Mouse (Mus musculus): ENCODE results near the gene Olfr709-ps1. TPM values are rescaled to one million over a fixed set of nuclear protein-coding genes. Genes with fewer than 3 reads are reported as not detected.
"Not testable (repeated sequence)": the region's sequence is repeated elsewhere in the genome, so short reads cannot be mapped to it uniquely, and the experiment has no call there.

Olfr709-ps1 gene
- polyA plus RNA-seq (2014; fragmentation: Nextera tagmentation; extraction: Ambion mirVana), result not detected in 2 replicates

DNA sequence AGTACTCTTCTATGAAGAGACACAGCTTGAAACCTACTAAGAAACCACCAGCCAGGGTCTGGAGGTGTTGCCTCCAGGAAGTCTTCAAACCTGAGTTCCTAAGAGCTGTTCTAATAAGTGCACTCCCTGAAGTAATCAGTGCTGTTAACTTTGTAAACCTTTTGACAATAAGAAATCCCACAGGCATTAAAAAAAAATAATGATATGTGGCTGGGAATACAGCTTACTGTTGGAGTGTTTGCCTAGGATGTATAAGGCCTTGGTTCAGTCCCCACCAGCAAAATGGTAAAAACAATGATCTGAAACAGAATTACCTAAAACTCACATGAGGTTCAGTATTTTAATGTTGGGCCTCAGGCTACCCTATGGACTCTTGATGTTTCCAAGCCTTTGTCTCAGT, at the start of gene Olfr709-ps1:
Gene Olfr709-ps1, minus strand, starts transcription at position 101 of the 400 bp plus-strand sequence.
- Histone ChIP-seq H3K9ac (ENCODE audit: low read depth, low read length) (no peak within 1 kb of the TSS), H3K9me3 (ENCODE audit: control insufficient read depth, low read length) (no peaks in the 10 kb centered on the region), H3K4me3 (ENCODE audit: low read length) (no peak within 1 kb of the TSS), H3K4me1 (ENCODE audit: control insufficient read depth, insufficient read depth, low read length) (no peaks in the 10 kb centered on the region), H3K27me3 (ENCODE audit: control insufficient read depth, insufficient read depth, low read length) (no peaks in the 10 kb centered on the region), H3K4me2 (replicated peaks; ENCODE audit: low read depth, low read length) (no peak within 1 kb of the TSS), H3K36me3 (ENCODE audit: control insufficient read depth, insufficient read depth, low read length) (no peaks in the 10 kb centered on the region), H3K27ac (ENCODE audit: low read depth, low read length) (no peak within 1 kb of the TSS)
- no peak for ATAC-seq (ENCODE audit: low FRiP score, low TSS enrichment)

DNA sequence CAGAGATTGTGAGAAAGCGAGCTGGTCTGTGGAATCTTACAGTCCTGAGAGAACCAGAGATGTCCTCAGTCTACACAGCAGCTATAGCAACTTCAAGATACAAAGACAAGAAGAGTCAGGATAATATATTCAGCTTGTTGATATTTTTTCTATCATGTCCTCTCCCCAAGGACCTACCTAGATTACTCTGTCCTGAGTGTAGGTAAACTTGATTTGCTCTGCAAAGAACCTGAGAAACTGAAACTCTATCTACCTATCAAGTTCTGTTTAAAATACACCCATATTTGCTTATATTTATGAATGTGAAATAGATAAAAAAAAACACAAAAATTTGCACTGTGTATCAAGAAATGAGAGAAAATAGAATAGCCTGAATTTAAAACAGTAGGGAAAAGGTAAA, 43.3 kb upstream of the Olfr709-ps1 start, which contains the start of gene Olfr711:
Gene Olfr711, minus strand, starts transcription at position 101 of the 400 bp plus-strand sequence.
- Histone ChIP-seq H3K9ac (ENCODE audit: low read depth, low read length) (no peak within 1 kb of the TSS), H3K27me3 (ENCODE audit: control insufficient read depth, insufficient read depth, low read length) (no peaks in the 10 kb centered on the region), H3K4me2 (replicated peaks; ENCODE audit: low read depth, low read length) (no peak within 1 kb of the TSS), H3K4me1 (ENCODE audit: control insufficient read depth, insufficient read depth, low read length) (no peaks in the 10 kb centered on the region), H3K27ac (ENCODE audit: low read depth, low read length) (no peak within 1 kb of the TSS), H3K4me3 (ENCODE audit: low read length) (no peak within 1 kb of the TSS), H3K36me3 (ENCODE audit: control insufficient read depth, insufficient read depth, low read length) (no peaks in the 10 kb centered on the region), H3K9me3 (ENCODE audit: control insufficient read depth, low read length) (no peaks in the 10 kb centered on the region)
- no peak for ATAC-seq (ENCODE audit: low FRiP score, low TSS enrichment)
- WGBS, result 66% methylated on average over 1 of the region's 1 CpGs

DNA sequence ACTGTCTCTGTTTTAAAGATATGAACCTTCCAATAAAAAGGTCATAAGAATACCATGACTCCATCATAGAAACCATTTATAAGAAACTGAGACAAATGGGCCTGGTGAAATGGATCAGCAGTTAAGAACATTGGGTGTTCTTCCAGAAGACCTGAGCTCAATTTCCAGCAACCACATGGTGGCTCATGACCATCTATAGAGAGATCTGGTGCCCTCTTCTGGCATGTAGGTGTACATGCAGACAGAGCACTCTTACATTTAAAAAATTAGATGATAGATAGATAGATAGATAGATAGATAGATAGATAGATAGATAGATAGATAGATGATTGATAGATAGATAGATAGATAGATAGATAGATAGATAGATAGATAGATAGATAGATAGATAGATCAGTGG, 35.5 kb upstream of the Olfr709-ps1 start:
- H3K9ac ChIP-seq (ENCODE audit: low read depth, low read length); H3K36me3 ChIP-seq (ENCODE audit: control insufficient read depth, insufficient read depth, low read length); H3K9me3 ChIP-seq (ENCODE audit: control insufficient read depth, low read length); H3K4me2 ChIP-seq (replicated peaks; ENCODE audit: low read depth, low read length); H3K27me3 ChIP-seq (ENCODE audit: control insufficient read depth, insufficient read depth, low read length); H3K4me1 ChIP-seq (ENCODE audit: control insufficient read depth, insufficient read depth, low read length); H3K27ac ChIP-seq (ENCODE audit: low read depth, low read length); H3K4me3 ChIP-seq (ENCODE audit: low read length); ATAC-seq (ENCODE audit: low FRiP score, low TSS enrichment): not testable (repeated sequence)

DNA sequence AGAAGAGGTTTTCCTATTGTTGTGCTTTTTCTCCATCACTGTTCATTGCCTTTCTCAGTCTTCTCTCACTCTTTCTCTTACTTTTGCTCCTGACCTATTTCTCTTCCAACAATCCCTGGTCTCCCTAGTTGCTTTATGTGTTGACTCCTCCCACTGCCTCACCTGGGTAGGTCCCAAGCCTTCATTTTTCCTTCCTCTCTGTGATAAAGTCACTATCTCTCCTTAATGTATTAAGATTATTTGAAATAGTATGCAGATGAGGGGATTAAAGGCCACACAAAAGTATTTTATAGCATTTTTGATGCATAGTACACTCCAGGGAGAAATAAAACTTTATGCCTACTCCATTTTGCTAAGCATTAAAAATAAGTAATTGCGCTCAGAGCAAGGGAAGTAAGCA, 31.8 kb upstream of the Olfr709-ps1 start, which contains the start of gene Olfr6:
Gene Olfr6, minus strand, starts transcription at position 101 of the 400 bp plus-strand sequence.
- no peak within 1 kb of the TSS for H3K27ac ChIP-seq (ENCODE audit: low read depth, low read length)
- no peak for ATAC-seq (ENCODE audit: low FRiP score, low TSS enrichment)

DNA sequence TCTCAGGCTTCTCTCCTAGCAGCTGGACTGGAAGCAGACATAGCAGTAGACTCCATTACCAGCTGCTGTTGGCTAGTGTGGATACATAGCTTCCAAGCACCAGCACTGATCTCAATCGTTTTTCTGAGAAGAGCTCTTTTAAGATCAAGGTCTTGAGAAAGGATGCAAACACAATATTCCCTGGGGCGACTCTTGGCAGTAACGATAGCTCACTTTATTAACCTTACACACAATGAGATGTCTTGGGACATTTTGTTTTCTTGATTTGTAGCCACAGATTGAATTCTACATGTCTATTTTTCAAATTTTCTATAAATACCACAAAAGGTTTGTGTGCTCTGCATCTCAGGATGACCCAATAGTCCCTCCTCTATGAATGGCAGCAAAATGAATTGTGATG, 16.2 kb upstream of the Olfr709-ps1 start, which contains the start of gene Olfr710:
Gene Olfr710, minus strand, starts transcription at position 101 of the 400 bp plus-strand sequence.
- no peak within 1 kb of the TSS for H3K9ac ChIP-seq (ENCODE audit: low read depth, low read length)
- 80% methylated on average over 3 of the region's 3 CpGs for WGBS
- H3K27me3 ChIP-seq (ENCODE audit: control insufficient read depth, insufficient read depth, low read length), result no peaks in the 10 kb centered on the region
- H3K36me3 ChIP-seq (ENCODE audit: control insufficient read depth, insufficient read depth, low read length), result no peaks in the 10 kb centered on the region
- no peak within 1 kb of the TSS for H3K4me3 ChIP-seq (ENCODE audit: low read length)
- no peaks in the 10 kb centered on the region for H3K4me1 ChIP-seq (ENCODE audit: control insufficient read depth, insufficient read depth, low read length)
- H3K4me2 ChIP-seq (replicated peaks; ENCODE audit: low read depth, low read length), result no peak within 1 kb of the TSS
- no peak within 1 kb of the TSS for H3K27ac ChIP-seq (ENCODE audit: low read depth, low read length)
- ATAC-seq (ENCODE audit: low FRiP score, low TSS enrichment), result no peak
- no peaks in the 10 kb centered on the region for H3K9me3 ChIP-seq (ENCODE audit: control insufficient read depth, low read length)

More for the DNA sequence above, 31.8 kb upstream of the Olfr709-ps1 start, which contains the start of gene Olfr6:
- no peak within 1 kb of the TSS for H3K4me3 ChIP-seq (ENCODE audit: low read length)
- no peaks in the 10 kb centered on the region for H3K36me3 ChIP-seq (ENCODE audit: control insufficient read depth, insufficient read depth, low read length)
- H3K27me3 ChIP-seq (ENCODE audit: control insufficient read depth, insufficient read depth, low read length), result no peaks in the 10 kb centered on the region
- no peak within 1 kb of the TSS for H3K4me2 ChIP-seq (replicated peaks; ENCODE audit: low read depth, low read length)
- 75% methylated on average over 1 of the region's 1 CpGs for WGBS
- H3K9ac ChIP-seq (ENCODE audit: low read depth, low read length), result no peak within 1 kb of the TSS
- H3K9me3 ChIP-seq (ENCODE audit: control insufficient read depth, low read length), result no peaks in the 10 kb centered on the region
- no peaks in the 10 kb centered on the region for H3K4me1 ChIP-seq (ENCODE audit: control insufficient read depth, insufficient read depth, low read length)

DNA sequence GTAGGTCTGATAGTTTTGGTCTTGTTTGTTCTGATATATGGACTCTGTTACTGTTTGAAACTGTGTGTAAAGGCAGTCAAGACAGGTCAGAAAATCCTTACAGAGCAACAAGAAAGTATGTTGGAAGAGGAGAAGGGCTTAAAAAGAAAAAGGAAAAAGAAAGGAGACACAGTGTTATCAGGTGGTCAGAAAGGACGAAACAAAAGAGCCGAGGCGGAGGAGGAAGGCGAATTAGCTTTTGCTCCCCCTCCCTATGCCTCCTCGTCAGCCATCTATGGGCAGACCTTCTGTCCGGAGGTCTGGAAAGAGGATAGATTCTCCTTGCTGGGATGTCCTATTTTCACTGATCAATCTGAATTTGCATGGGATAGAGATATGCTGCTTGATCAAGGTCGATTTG, 11.1 kb downstream of the Olfr709-ps1 start:
- 90% methylated on average over 2 of the region's 7 CpGs for WGBS
- H3K4me2 ChIP-seq (replicated peaks; ENCODE audit: low read depth, low read length); H3K4me1 ChIP-seq (ENCODE audit: control insufficient read depth, insufficient read depth, low read length); H3K9ac ChIP-seq (ENCODE audit: low read depth, low read length); H3K27ac ChIP-seq (ENCODE audit: low read depth, low read length); H3K27me3 ChIP-seq (ENCODE audit: control insufficient read depth, insufficient read depth, low read length); H3K9me3 ChIP-seq (ENCODE audit: control insufficient read depth, low read length); H3K36me3 ChIP-seq (ENCODE audit: control insufficient read depth, insufficient read depth, low read length); ATAC-seq (ENCODE audit: low FRiP score, low TSS enrichment); H3K4me3 ChIP-seq (ENCODE audit: low read length): not testable (repeated sequence)

DNA sequence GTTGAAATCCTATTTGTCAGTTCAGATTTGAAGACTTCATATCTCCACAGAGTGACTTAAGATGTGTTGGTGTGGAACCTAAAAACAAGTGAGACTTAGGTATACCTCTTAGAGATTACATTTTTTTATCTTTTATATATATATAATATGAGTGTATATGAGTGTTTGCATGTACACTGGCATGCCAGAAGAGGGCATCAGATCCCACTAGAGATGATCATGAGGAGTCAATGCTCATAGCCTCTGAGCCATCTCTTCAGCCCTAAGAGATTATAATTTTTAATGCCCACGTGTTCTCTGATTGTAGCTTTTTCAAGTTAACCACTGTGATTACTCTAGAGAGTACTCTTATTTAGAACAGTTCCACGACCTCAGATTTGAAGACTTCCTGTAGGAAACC, 24.3 kb downstream of the Olfr709-ps1 start, which contains the start of gene Olfr1532-ps1:
Gene Olfr1532-ps1, plus strand, starts transcription at position 326 of the 400 bp plus-strand sequence.
- Histone ChIP-seq H3K4me2 (replicated peaks; ENCODE audit: low read depth, low read length) (no peak within 1 kb of the TSS), H3K36me3 (ENCODE audit: control insufficient read depth, insufficient read depth, low read length) (no peaks in the 10 kb centered on the region), H3K27me3 (ENCODE audit: control insufficient read depth, insufficient read depth, low read length) (no peaks in the 10 kb centered on the region), H3K9ac (ENCODE audit: low read depth, low read length) (no peak within 1 kb of the TSS), H3K4me3 (ENCODE audit: low read length) (no peak within 1 kb of the TSS), H3K4me1 (ENCODE audit: control insufficient read depth, insufficient read depth, low read length) (no peaks in the 10 kb centered on the region), H3K9me3 (ENCODE audit: control insufficient read depth, low read length) (no peaks in the 10 kb centered on the region), H3K27ac (ENCODE audit: low read depth, low read length) (no peak within 1 kb of the TSS)
- WGBS, result 80% methylated on average over 2 of the region's 2 CpGs
- no peak for ATAC-seq (ENCODE audit: low FRiP score, low TSS enrichment)

DNA sequence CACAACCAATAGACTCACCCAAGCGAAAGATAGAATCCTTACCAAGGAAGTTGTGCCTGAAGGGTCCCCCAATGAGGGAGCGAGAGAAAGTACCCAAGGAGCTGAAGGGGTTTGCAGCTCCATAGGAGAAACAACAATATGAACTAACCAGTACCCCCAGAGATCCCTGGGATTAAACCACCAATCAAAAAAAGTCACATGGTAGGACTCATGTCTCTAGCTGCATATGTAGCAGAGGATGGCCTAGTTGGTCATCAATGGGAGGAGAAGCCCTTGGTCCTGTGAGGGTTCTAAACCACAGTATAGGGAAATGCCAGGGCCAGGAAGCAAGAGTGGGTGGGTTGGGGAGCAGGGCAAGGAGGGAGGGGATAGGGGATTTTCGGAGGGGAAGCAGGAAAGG, 30.9 kb downstream of the Olfr709-ps1 start, which contains the start of gene Olfr707:
Gene Olfr707, minus strand, starts transcription at position 101 of the 400 bp plus-strand sequence.
- H3K9me3 ChIP-seq (ENCODE audit: control insufficient read depth, low read length); H3K9ac ChIP-seq (ENCODE audit: low read depth, low read length); H3K27me3 ChIP-seq (ENCODE audit: control insufficient read depth, insufficient read depth, low read length); H3K4me2 ChIP-seq (replicated peaks; ENCODE audit: low read depth, low read length); H3K27ac ChIP-seq (ENCODE audit: low read depth, low read length); H3K4me1 ChIP-seq (ENCODE audit: control insufficient read depth, insufficient read depth, low read length); H3K4me3 ChIP-seq (ENCODE audit: low read length); ATAC-seq (ENCODE audit: low FRiP score, low TSS enrichment); H3K36me3 ChIP-seq (ENCODE audit: control insufficient read depth, insufficient read depth, low read length): not testable (repeated sequence)
- WGBS, result 87% methylated on average over 3 of the region's 3 CpGs

DNA sequence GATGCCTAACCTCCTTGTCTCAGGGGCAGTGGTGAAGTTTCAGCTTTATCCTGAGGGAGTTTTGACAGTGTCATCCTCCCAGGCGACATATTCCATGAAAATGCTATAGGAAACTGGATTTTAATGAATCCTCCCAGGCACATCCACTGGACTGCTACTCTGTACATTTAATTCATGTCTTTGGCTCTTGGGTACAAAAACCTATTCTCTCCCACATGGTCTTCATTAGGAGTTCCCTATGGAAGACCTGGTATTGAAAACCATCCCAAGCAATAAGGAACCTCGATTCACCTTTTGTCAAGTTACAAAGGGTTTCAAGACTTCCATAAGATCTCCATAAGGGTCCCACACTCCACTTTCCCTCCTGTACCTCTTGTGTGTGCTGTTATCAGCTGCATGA, 44.0 kb downstream of the Olfr709-ps1 start, which contains the start of gene Olfr706:
Gene Olfr706, minus strand, starts transcription at position 101 of the 400 bp plus-strand sequence.
- Histone ChIP-seq H3K27ac (ENCODE audit: low read depth, low read length) (no peak within 1 kb of the TSS), H3K4me2 (replicated peaks; ENCODE audit: low read depth, low read length) (no peak within 1 kb of the TSS), H3K4me1 (ENCODE audit: control insufficient read depth, insufficient read depth, low read length) (no peaks in the 10 kb centered on the region), H3K9ac (ENCODE audit: low read depth, low read length) (no peak within 1 kb of the TSS), H3K9me3 (ENCODE audit: control insufficient read depth, low read length) (no peaks in the 10 kb centered on the region), H3K4me3 (ENCODE audit: low read length) (no peak within 1 kb of the TSS), H3K27me3 (ENCODE audit: control insufficient read depth, insufficient read depth, low read length) (no peaks in the 10 kb centered on the region), H3K36me3 (ENCODE audit: control insufficient read depth, insufficient read depth, low read length) (no peaks in the 10 kb centered on the region)
- 80% methylated on average over 2 of the region's 2 CpGs for WGBS
- no peak for ATAC-seq (ENCODE audit: low FRiP score, low TSS enrichment)
